Mouse (Mus musculus) adrenal gland, adult 2 months (tissue): ENCODE measurements at regions not wholly inside any gene's neighbourhood (a gene's known extent, or its start where the extent isn't known, plus 50 kb on each side); places are given as distances from the start of the nearest gene placed in this dataset.

Experiments
- DNase-seq: peaks from one replicate; pipeline ENCODE4 v3.0.0; 2021

DNA sequence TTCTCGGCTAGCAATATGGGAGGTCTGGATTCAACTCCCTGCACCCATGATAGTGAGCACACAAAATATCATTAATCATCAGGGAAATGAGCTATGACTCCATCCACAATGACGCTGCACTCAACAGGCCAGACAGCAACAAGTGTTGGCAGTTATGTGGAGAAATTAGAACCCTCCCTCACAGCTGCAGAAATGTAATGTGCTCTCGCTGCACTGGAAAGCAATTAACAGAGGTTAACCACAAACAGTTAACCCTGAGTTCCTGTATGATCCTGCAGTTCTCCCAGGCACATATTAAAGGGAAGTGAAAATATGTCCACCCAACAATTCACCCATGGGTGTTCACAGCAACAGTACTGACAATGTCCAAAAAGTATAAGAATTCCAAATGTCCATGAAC lies 54.0 kb upstream of the Jade2 start:
- no peak for DNase-seq

DNA sequence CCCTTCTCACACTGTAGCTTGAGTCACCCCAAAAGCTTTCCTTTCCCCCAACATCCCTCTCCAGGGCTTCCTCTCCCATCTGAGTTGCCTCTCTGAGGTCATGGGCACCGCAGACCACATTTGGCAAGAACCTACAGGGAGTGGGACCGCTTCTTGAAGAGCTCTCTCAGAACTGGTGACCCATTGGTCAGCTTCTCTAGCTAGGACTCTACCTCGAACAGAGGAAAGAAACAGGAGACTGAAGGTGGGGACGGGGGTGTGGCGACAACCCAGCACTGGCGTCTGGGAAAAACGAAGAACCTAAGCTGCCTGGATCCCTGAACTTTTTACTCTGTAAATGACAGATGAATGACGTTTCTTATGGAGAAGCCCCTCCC lies 51.8 kb upstream of the Cdkn2aipnl start:
- no peak for DNase-seq

DNA sequence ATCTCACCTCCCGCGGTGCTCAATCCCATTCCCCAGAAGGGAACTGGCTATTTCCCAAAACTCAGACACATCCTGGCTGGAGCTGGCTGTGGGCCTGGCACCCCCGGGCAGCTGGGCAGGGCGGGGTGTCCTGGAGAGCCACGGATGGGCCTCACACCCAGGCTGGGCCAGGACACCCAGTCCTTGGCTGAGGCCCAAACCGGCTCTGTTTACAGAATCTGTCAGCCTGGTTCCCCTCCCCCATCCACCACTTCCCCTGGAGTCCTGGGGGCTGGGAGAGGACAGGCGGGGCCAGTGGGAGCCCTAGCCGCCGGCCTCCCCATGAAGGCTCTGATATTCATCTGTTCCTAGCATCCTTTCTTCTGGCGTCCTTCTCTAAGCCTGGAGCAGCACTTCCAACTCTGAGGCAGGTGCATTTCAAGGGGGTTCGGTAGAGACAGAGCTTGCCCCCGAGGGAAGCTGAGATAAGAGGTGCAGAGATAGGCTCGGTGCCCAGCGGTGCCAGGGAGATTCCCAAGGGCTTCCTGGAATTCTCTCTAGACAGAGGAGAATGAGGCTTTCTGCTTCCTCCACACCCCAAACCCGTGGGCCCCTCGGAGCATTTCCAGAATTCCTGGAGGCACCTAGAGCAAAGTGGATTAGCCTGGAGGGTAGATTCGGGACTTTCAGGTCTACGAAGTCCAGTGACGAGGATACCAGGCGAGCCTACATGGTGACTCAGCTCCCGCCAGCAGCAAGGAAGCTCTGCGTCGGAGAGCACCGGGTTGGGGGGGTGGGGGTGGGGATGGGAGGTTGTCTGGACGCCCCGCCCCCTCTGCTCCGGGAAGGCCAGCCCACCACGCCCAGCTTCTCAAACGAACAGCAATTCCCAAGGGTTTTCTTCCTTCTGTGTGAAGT lies 51.2 kb upstream of the Cdkn2aipnl start:
- DNase-seq, result peak; percentile 91
